Mouse (Mus musculus) liver, embryonic 12.5 days (tissue): ENCODE data around the gene Slfn4. TPM values are rescaled to one million over a fixed set of nuclear protein-coding genes. Genes with fewer than 3 reads are reported as not detected.
"Not testable (repeated sequence)": the region's sequence is repeated elsewhere in the genome, so short reads cannot be mapped to it uniquely, and the experiment has no call there.

ENCODE experiments used
- ATAC-seq: fragments of 200-750 bp; cut with Nextera tagmentation; 2 replicates; pipeline ENCODE4 v1.8.0; 2017; ENCODE audit warnings: moderate number of reproducible peaks, mild to moderate bottlenecking, moderate library complexity
- H3K27ac ChIP-seq: fragments of 300-500 bp; sonication (generic); 2 replicates; pipeline ENCODE4 v1.5.1; 2016; ENCODE audit warnings: mild to moderate bottlenecking
- H3K27me3 ChIP-seq: fragments of 300-500 bp; sonication (generic); replicated peaks from 2 replicates; pipeline ENCODE4 v1.6.1; 2016; ENCODE audit warnings: mild to moderate bottlenecking, moderate library complexity
- H3K36me3 ChIP-seq: fragments of 300-500 bp; sonication (generic); 2 replicates; pipeline ENCODE4 v1.6.1; 2016; ENCODE audit warnings: mild to moderate bottlenecking, moderate library complexity
- H3K4me1 ChIP-seq: fragments of 300-500 bp; sonication (generic); 2 replicates; pipeline ENCODE4 v1.6.1; 2016
- H3K4me2 ChIP-seq: fragments of 300-500 bp; sonication (generic); 2 replicates; pipeline ENCODE4 v1.6.1; 2016; ENCODE audit warnings: mild to moderate bottlenecking, moderate library complexity
- H3K4me3 ChIP-seq: fragments of 300-500 bp; sonication (generic); 2 replicates; pipeline ENCODE4 v1.5.1; 2016; ENCODE audit warnings: mild to moderate bottlenecking, moderate library complexity
- H3K9ac ChIP-seq: fragments of 300-500 bp; sonication (generic); 2 replicates; pipeline ENCODE4 v1.6.1; 2016; ENCODE audit warnings: mild to moderate bottlenecking, moderate library complexity
- H3K9me3 ChIP-seq: fragments of 300-500 bp; sonication (generic); replicated peaks from 2 replicates; pipeline ENCODE4 v1.6.1; 2016; ENCODE audit warnings: mild to moderate bottlenecking, moderate library complexity
- WGBS: fragments of 180-500 bp; shearing (Covaris S2); methylation state at CpG from one replicate; pipeline ENCODE4 v1.1.7; 2016; ENCODE audit not compliant: insufficient replicate concordance; 5-methylcytosine and 5-hydroxymethylcytosine counted together
- polyA plus RNA-seq: library from polyadenylated mRNA; unstranded; fragments of >200 nt; fragmentation: Nextera tagmentation; extraction: Ambion mirVana; gene quantifications from 2 replicates; pipeline ENCODE4 v1.2.1, GENCODE M21; 2016

Slfn4 gene
- polyA plus RNA-seq, 1 experiment from 2014 or later: not detected

- no peak for ATAC-seq
- no peaks in the 10 kb centered on the region; the same call in 1 of the 2 replicates for H3K4me1 ChIP-seq
- 0 out of 2 replicates have a peak, but pooled peaks cover 3% of the 10 kb centered on the region for H3K36me3 ChIP-seq
- H3K9ac ChIP-seq: peak overlapping the region; percentile 47
- peak overlapping the region; percentile 48 for H3K4me3 ChIP-seq
- 50% methylated on average over 3 of the region's 3 CpGs for WGBS
- H3K27me3 ChIP-seq: peaks cover 3% of the 10 kb centered on the region; the same call in 1 of the 2 replicates
- no peaks in the 10 kb centered on the region for H3K9me3 ChIP-seq
- H3K4me2 ChIP-seq: peak overlapping the region; percentile 36
- no peak overlapping the region; the same call in 1 of the 2 replicates for H3K27ac ChIP-seq
Observed at GRCm38 (mm10) chr11:83224750-83225149, 49.8 kb downstream of the Slfn4 start.

- peak overlapping the region; percentile 36 for H3K4me2 ChIP-seq
- H3K9me3 ChIP-seq: no peaks in the 10 kb centered on the region
- no peaks in the 10 kb centered on the region; the same call in 1 of the 2 replicates for H3K4me1 ChIP-seq
- peak overlapping the region; percentile 47; the same call in 1 of the 2 replicates for H3K9ac ChIP-seq
- H3K27ac ChIP-seq: no peak overlapping the region
- peak overlapping the region; percentile 48 for H3K4me3 ChIP-seq
- 0 out of 2 replicates have a peak, but pooled peaks cover 3% of the 10 kb centered on the region for H3K36me3 ChIP-seq
- 71% methylated on average over 9 of the region's 9 CpGs for WGBS
- peaks cover 3% of the 10 kb centered on the region; the same call in 1 of the 2 replicates for H3K27me3 ChIP-seq
- no peak for ATAC-seq
Observed at GRCm38 (mm10) chr11:83225371-83225960, 50.5 kb downstream of the Slfn4 start.

- 58% methylated on average over 7 of the region's 7 CpGs for WGBS
- Histone ChIP-seq H3K27me3 (peaks cover 3% of the 10 kb centered on the region; the same call in 1 of the 2 replicates), H3K27ac (no peak overlapping the region), H3K9me3 (no peaks in the 10 kb centered on the region), H3K4me3 (no peak overlapping the region), H3K4me2 (no peak overlapping the region), H3K4me1 (no peaks in the 10 kb centered on the region; the same call in 1 of the 2 replicates), H3K9ac (no peak overlapping the region), H3K36me3 (0 out of 2 replicates have a peak, but pooled peaks cover 3% of the 10 kb centered on the region)
- ATAC-seq: no peak
Observed at GRCm38 (mm10) chr11:83227926-83228723, 53.1 kb downstream of the Slfn4 start.

- Histone ChIP-seq H3K27ac (no peak overlapping the region), H3K4me3 (no peak overlapping the region), H3K36me3 (0 out of 2 replicates have a peak, but pooled peaks cover 3% of the 10 kb centered on the region), H3K4me1 (peaks cover 7% of the 10 kb centered on the region), H3K9me3 (no peaks in the 10 kb centered on the region), H3K27me3 (no peaks in the 10 kb centered on the region; the same call in 1 of the 2 replicates), H3K9ac (no peak overlapping the region), H3K4me2 (no peak overlapping the region)
- 39% methylated on average over 3 of the region's 3 CpGs for WGBS
- ATAC-seq: no peak
Observed at GRCm38 (mm10) chr11:83230966-83231365, 56.0 kb downstream of the Slfn4 start.

GRCm38 (mm10) chr11:83233621-83234020 is 58.6 kb downstream of the Slfn4 start:
- H3K9ac ChIP-seq, H3K27me3 ChIP-seq, H3K9me3 ChIP-seq, ATAC-seq, H3K36me3 ChIP-seq, H3K4me3 ChIP-seq, H3K4me2 ChIP-seq: not testable (repeated sequence)
- 30% methylated on average over 5 of the region's 5 CpGs for WGBS
- Histone ChIP-seq H3K4me1 (peaks cover 12% of the 10 kb centered on the region), H3K27ac (peak overlapping the region; percentile 48; the same call in 1 of the 2 replicates)

- not testable (repeated sequence) for H3K27ac ChIP-seq, H3K4me3 ChIP-seq, H3K9me3 ChIP-seq, H3K36me3 ChIP-seq, ATAC-seq, H3K4me2 ChIP-seq, H3K9ac ChIP-seq, H3K27me3 ChIP-seq
- WGBS: 68% methylated on average over 9 of the region's 9 CpGs
- peaks cover 13% of the 10 kb centered on the region for H3K4me1 ChIP-seq
Observed at GRCm38 (mm10) chr11:83237390-83237789, 62.4 kb downstream of the Slfn4 start.

GRCm38 (mm10) chr11:83238389-83238788 is 63.4 kb downstream of the Slfn4 start:
- H3K9ac ChIP-seq: no peak overlapping the region
- H3K27ac ChIP-seq: no peak overlapping the region
- H3K36me3 ChIP-seq: no peaks in the 10 kb centered on the region

GRCm38 (mm10) chr11:83239811-83240210 is 64.8 kb downstream of the Slfn4 start:
- Histone ChIP-seq H3K4me2 (no peak overlapping the region), H3K4me3 (no peak overlapping the region), H3K27ac (no peak overlapping the region), H3K4me1 (0 out of 2 replicates have a peak, but pooled peaks cover 7% of the 10 kb centered on the region), H3K9ac (no peak overlapping the region), H3K27me3 (no peaks in the 10 kb centered on the region; the same call in 1 of the 2 replicates), H3K9me3 (no peaks in the 10 kb centered on the region), H3K36me3 (no peaks in the 10 kb centered on the region)
- ATAC-seq: no peak
- 14% methylated on average over 2 of the region's 2 CpGs for WGBS

More at GRCm38 (mm10) chr11:83238389-83238788, 63.4 kb downstream of the Slfn4 start:
- H3K4me3 ChIP-seq: no peak overlapping the region
- H3K4me1 ChIP-seq: peaks cover 13% of the 10 kb centered on the region
- H3K9me3 ChIP-seq: no peaks in the 10 kb centered on the region
- 62% methylated on average over 2 of the region's 2 CpGs for WGBS
- H3K27me3 ChIP-seq: no peaks in the 10 kb centered on the region
- no peak overlapping the region for H3K4me2 ChIP-seq
- no peak for ATAC-seq

Other genes with a start within 250 kb of the Slfn4 start
- 0.83 and 0.92 TPM in 2 replicates for gene Slfn5, start 223.8 kb upstream of the Slfn4 start, polyA plus RNA-seq
- 7.6 and 8.3 TPM in 2 replicates for gene Slfn9, start 183.4 kb upstream of the Slfn4 start, polyA plus RNA-seq
- gene Slfn8, start 154.4 kb upstream of the Slfn4 start, polyA plus RNA-seq: 0.38 and 0.72 TPM in 2 replicates
- 3.5 and 3.6 TPM in 2 replicates for gene Slfn2, start 110.1 kb upstream of the Slfn4 start, polyA plus RNA-seq
- gene Slfn1, start 58.3 kb upstream of the Slfn4 start, polyA plus RNA-seq: 0.08 and 0.13 TPM in 2 replicates
- gene Slfn3, start 16.1 kb downstream of the Slfn4 start, polyA plus RNA-seq: 0.97 and 1.3 TPM in 2 replicates
- gene Slfn14, start 111.5 kb downstream of the Slfn4 start, polyA plus RNA-seq: 14.5 and 15.6 TPM in 2 replicates
- 32.8 and 33.4 TPM in 2 replicates for gene Ap2b1, start 123.8 kb downstream of the Slfn4 start, polyA plus RNA-seq
- 8.2 and 8.3 TPM in 2 replicates for gene Pex12, start 127.4 kb downstream of the Slfn4 start, polyA plus RNA-seq
- 0.57 and 0.99 TPM in 2 replicates for gene Rasl10b, start 234.0 kb downstream of the Slfn4 start, polyA plus RNA-seq